Mouse (Mus musculus) retina, adult 2 months (tissue): ENCODE measurements around the gene Naglu.

ENCODE experiments used
- DNase-seq: peaks from one replicate; pipeline ENCODE4 v3.0.0-alpha.2; 2012; ENCODE audit warnings: low read depth, low spot score

Gene Naglu

DNA sequence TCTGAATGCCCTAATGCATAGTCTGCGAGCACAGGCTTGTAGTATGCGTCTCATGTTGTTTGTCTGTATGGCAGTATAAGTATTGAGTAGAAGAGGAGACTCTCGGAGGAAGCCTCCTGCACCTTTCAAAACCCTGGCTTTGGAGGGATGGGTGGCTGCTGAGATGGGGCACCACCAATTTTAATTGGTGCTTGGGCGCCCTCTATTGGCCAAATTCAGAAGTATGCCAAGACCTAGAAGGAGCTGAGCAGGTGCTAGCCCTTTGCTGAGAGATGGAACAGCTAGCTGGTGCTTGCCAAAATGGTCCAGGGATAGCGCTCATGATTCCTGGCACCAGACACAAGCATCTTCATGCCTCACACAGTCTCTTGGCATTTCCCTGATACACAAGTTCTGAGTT lies 12.0 kb upstream of the Naglu start:
- peak; percentile 57 for DNase-seq

- DNase-seq, result no peak
Observed at GRCm38 (mm10) chr11:101058726-101059125, 11.1 kb upstream of the Naglu start.

GRCm38 (mm10) chr11:101059473-101059872 lies 10.3 kb upstream of the Naglu start:
- no peak for DNase-seq

GRCm38 (mm10) chr11:101060126-101060525 lies 9.7 kb upstream of the Naglu start:
- DNase-seq, result no peak

DNA sequence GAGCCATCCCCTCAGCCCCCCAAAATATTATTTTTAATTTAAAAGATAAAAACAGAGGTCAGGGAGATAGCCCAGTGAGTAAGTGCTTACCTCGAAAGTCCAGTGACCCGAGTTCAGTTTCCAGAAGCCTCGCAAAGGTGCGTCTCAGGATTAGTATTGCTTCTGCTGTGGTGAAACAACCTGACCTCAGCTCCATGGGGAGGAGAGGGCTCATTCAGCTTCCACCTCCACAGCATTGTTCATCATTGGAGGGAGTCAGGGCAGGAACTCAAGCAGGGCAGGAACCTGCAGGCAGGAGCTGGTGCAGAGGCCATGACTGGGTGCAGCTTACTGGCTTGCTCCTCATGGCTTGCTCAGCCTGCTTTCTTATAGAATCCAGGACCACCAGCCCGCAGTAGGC lies 8.8 kb upstream of the Naglu start:
- DNase-seq, result no peak

- no peak for DNase-seq
Observed at GRCm38 (mm10) chr11:101062165-101062884, 7.5 kb upstream of the Naglu start.

DNA sequence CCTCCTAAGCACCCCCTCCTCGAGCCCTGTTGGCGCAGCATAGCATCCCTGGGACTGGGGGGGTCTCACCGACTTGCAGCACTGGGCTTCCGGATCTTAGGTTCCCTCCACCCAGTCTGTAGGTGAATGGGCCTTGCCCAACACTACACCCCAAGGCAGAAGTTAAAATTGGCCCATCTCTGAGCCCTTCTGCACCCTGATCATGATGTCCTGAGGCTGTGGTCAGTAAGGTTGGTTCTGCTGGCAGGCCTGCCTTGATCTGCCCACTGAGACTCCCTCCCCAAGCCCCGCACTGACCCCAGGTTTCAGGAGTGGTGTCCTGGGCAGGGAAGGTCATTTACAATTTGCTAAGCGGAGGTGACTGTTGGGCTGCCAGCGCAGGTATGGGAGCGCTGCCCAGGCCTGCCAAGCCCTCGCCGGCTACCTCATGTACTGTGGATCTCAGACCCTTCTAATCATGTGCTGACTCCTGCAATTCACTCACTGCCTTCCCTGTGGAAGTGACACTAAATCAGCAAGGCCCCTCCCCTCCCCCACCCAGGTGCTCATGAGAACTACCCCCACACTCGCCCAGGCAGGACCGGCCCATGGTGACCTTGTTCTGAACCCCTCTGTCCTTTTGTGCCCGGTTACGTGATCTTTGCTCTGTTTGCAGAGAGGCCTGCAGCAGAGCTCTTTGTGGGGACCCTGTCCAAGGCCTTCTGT lies 6.7 kb upstream of the Naglu start:
- DNase-seq, result no peak

DNA sequence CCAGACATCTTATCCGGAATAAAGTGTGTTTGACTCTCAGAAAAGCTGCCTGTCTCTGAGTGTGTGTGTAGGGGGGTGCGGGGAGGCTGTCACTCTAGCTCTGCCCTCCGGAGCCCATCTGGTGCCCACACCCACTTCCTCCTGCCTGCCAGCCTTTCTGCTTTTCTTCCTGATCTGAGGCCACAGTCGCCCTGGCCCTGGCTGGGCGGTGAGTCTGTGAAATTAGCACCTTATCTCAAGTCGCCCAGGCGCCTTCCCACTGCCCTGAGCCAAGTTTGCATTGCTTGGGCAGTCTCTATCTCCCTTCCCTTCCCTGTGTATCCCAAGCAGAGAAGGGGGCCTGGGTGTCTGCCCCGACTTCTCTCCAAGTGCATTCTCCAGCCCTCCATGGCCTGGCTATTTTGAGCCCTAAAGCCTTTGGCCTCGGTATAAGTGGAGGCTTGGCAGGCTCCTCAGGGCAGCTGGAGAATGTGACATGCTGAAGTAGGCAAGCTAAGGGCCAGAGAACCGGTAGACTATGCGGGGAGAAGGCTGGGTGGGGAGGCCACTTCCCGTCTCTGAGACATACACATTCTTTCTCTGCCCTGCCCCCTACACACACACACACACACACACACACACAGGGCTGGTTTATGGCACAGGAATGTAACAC lies 6.0 kb upstream of the Naglu start:
- no peak for DNase-seq

DNA sequence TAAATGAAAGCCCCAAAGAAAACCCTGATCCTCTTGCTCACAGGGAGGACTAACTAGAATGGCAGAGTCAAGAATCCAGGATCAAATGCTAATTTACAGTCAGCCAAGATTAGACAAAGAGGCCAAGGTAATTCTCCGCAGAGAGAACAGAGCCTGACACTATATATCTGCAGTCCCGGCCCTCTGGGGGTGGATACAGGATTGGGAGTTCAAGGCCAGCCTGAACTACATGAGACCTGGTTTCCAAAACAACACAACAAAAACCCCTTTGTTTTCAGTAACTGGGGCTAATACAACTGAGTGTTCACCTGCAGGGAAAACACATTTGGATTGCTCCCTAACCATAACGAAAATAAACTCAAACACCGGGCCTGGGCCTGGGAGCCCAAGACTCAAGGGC lies 5.3 kb upstream of the Naglu start:
- no peak for DNase-seq

GRCm38 (mm10) chr11:101065002-101065401 lies 4.8 kb upstream of the Naglu start:
- no peak for DNase-seq

DNA sequence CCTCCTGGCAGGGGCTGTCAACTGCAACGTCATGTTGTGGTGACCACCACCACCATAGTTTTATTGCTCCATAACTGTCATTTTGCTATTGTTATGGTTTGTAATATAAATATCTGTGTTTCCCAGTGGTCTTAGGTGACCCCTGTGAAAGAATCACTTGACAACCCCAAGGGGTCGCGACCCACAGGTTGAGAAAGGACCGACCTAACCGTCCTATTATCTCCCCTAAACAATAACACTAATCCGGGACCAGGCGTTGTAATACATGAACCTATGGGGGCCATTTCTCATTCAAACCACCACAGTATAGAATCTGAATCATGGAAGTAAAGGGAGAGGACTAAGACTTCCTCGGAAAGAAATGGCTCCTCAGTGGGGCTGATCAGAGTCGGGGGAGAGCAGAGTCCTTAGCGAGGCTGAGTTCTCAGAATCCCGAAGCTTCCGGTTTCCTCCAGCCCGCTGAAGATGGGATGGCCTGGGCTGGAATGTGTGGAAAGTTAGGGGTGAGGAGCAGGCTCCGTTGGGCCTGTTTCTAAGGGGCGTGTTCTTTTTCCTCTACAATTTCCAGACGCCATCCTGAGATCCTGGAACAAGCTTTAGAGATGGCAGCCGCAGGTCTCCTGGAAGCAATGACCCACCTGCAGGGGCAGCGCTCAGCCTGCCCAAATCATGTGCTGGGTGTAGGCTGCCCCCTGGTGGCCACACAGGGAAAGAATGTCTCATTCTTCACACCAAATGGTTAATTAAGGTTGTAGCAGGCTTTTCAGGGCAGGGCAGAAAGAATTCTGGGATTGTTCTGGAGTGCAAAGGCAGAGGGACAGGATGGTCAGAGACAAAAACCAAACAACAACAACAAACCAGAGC lies 3.0 kb upstream of the Naglu start:
- DNase-seq, result no peak

GRCm38 (mm10) chr11:101070189-101070527 lies 346 bp downstream of the Naglu start:
- DNase-seq, result no peak

DNA sequence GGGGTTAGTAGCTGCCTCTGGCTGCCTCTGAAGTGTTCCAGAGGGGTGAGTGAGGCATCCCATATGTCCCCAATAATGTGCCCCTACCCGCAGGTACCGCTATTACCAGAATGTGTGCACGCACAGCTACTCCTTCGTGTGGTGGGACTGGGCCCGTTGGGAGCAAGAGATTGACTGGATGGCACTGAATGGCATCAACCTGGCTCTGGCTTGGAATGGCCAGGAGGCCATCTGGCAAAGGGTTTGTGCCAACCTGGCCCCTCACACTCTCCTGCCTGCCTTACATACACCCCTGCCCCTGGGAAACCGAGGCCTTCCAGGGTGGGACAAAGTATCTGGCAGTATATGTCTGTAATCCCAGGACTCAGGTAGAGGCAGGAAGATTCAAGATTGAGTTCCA lies 1.2 kb downstream of the Naglu start:
- DNase-seq, result no peak

DNA sequence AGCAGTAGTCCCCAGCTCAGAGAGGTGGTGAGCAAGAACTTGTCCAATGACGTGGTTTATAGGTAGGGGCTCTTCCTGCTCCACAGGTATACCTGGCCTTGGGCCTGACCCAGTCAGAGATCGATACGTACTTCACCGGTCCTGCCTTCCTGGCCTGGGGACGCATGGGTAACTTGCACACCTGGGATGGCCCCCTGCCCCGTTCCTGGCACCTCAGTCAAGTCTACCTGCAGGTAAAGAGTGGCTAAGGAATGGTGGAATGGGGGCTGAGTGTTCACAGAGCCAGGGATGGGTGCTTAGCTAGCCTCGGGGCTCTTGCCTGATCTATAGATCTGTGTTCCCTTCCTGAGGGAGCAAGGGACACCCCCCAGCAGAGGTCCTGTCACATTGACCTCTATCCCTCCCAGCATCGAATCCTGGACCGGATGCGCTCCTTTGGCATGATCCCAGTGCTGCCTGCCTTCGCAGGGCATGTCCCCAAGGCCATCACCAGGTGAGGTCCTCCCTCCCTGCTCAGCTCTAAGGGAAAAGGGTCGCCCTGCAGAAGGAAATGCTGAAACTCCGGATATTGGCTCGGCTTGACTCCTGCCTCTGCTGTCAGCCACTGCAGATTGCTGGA lies 2.1 kb downstream of the Naglu start:
- no peak for DNase-seq

DNA sequence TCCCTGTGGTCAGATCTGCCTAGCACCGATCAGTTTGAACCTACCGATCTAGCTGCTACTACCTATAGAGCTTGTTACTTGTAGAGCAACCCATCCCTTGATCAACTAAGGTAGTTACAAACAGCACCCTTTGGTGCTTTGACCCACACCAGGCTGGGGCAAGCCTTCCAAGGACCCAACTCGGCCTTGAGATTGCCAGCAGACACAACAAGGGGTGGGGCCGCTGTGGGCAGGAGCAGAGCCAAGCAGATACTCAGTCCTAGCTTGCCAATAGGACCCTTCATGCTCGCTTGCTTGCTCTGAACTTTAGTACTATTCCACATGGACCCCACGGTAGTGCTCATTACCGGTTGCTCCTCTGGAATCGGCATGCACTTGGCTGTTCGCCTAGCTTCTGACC lies 8.3 kb downstream of the Naglu start, which contains the start of gene Hsd17b1:
TSS of gene Hsd17b1 (plus strand) at position 291 of the 400 bp plus-strand sequence.
- DNase-seq, result no peak

- DNase-seq, result no peak
Observed at GRCm38 (mm10) chr11:101079746-101080145, 9.9 kb downstream of the Naglu start.

- no peak for DNase-seq
Observed at GRCm38 (mm10) chr11:101080421-101080820, 10.6 kb downstream of the Naglu start.

DNA sequence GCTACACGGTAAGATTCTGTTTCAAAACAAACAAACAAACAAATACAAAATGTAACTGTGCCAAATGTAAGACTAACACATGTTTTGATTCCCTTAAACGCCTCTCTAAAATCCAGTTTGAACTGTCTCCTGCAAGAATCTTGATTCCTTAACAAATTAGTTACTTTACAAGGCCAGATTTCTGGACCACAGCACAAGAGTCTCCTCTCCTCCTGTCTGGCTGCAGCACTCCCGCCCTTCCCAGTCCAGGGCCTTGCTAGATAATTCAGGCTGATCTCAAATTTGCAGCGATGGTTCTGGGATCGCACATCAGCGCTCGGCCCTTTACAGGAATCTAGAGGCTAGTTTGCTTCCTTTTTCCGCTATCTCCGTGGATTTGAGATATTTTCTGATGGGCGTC lies 11.8 kb downstream of the Naglu start:
- no peak for DNase-seq

GRCm38 (mm10) chr11:101082208-101083082 lies 12.6 kb downstream of the Naglu start, which contains the start of gene Coasy:
Gene Coasy, plus strand, starts transcription at chr11:101082565.
- peak; percentile 79 for DNase-seq

DNA sequence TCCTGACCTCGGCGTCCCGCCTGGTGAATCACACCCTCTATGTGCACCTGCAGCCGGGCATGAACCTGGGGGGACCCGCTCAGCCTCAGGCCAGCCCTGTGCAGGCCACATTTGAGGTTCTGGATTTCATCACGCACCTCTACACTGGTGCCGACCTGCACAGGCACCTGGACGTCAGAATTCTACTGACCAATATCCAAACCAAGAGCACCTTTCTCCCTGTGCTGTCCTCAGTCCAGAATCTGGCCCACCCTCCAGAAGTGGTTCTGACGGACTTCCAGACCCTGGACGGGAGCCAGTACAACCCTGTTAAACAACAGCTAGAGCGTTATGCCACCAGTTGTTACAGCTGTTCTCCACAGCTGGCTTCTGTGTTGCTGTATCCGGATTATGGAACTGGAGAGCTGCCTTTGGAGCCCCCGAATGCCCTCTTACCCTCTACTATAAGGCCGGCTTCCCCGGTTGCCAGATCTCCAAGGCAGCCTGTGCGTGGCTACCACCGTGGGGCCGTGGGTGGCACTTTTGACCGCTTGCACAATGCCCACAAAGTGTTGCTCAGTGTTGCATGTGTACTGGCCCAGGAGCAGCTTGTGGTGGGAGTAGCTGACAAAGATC lies 13.4 kb downstream of the Naglu start:
- no peak for DNase-seq
